Mouse (Mus musculus) heart, embryonic 15.5 days (tissue): ENCODE measurements around the gene Gpr137c. TPM values are rescaled to one million over a fixed set of nuclear protein-coding genes. Genes with fewer than 3 reads are reported as not detected.

Experiments
- ATAC-seq: fragments of 200-750 bp; cut with Nextera tagmentation; replicated peaks from 2 replicates; pipeline ENCODE4 v1.8.0; 2017; ENCODE audit warnings: low read depth, moderate TSS enrichment; ENCODE audit not compliant: insufficient number of reproducible peaks, insufficient read depth, low FRiP score
- H3K27ac ChIP-seq: fragments of 300-500 bp; sonication (generic); 2 replicates; pipeline ENCODE4 v1.5.1; 2015; ENCODE audit warnings: mild to moderate bottlenecking, inconsistent platforms
- H3K27me3 ChIP-seq: fragments of 300-500 bp; sonication (generic); 2 replicates; pipeline ENCODE4 v1.6.1; 2015; ENCODE audit warnings: inconsistent platforms
- H3K36me3 ChIP-seq: fragments of 300-500 bp; sonication (generic); 2 replicates; pipeline ENCODE4 v1.6.1; 2015; ENCODE audit warnings: mild to moderate bottlenecking, inconsistent platforms
- H3K4me1 ChIP-seq: fragments of 300-500 bp; sonication (generic); replicated peaks from 2 replicates; pipeline ENCODE4 v1.6.1; 2015; ENCODE audit warnings: inconsistent platforms
- H3K4me2 ChIP-seq: fragments of 300-500 bp; sonication (generic); 2 replicates; pipeline ENCODE4 v1.6.1; 2015; ENCODE audit warnings: inconsistent platforms, mild to moderate bottlenecking, moderate library complexity
- H3K4me3 ChIP-seq: fragments of 300-500 bp; sonication (generic); 2 replicates; pipeline ENCODE4 v1.5.1; 2015; ENCODE audit warnings: mild to moderate bottlenecking, inconsistent platforms
- H3K9ac ChIP-seq: fragments of 300-500 bp; sonication (generic); 2 replicates; pipeline ENCODE4 v1.6.1; 2015; ENCODE audit warnings: mild to moderate bottlenecking, inconsistent platforms
- H3K9me3 ChIP-seq: fragments of 300-500 bp; sonication (generic); replicated peaks from 2 replicates; pipeline ENCODE4 v1.6.1; 2016; ENCODE audit warnings: inconsistent platforms
- WGBS: fragments of 180-500 bp; shearing (Covaris S2); methylation state at CpG from one replicate; pipeline ENCODE4 v1.1.7; 2015; ENCODE audit warnings: mixed read lengths; 5-methylcytosine and 5-hydroxymethylcytosine counted together
- polyA plus RNA-seq: library from polyadenylated mRNA; unstranded; fragments of >200 nt; fragmentation: Nextera tagmentation; extraction: Ambion mirVana; gene quantifications from 2 replicates; pipeline ENCODE4 v1.2.1, GENCODE M21; 2015

The Gpr137c gene
- 3.1 TPM in 2 replicates for polyA plus RNA-seq

GRCm38 (mm10) chr14:45219281-45220089 is at the start of gene Gpr137c:
Gpr137c (plus strand) TSS chr14:45219717.
- Histone ChIP-seq H3K36me3 (no peaks in the 10 kb centered on the region), H3K9ac (peak within 1 kb of the TSS; percentile 89), H3K9me3 (no peaks in the 10 kb centered on the region), H3K4me3 (peak within 1 kb of the TSS; percentile 96), H3K4me2 (peak within 1 kb of the TSS; percentile 93), H3K4me1 (peaks cover 14% of the 10 kb centered on the region), H3K27ac (peak within 1 kb of the TSS; percentile 97), H3K27me3 (no peaks in the 10 kb centered on the region)
- ATAC-seq: peak; percentile 98
- WGBS: under 1% methylated on average over 85 of the region's 86 CpGs

- Histone ChIP-seq H3K4me2 (no peak overlapping the region), H3K36me3 (no peaks in the 10 kb centered on the region), H3K27me3 (no peaks in the 10 kb centered on the region), H3K4me3 (no peak overlapping the region), H3K9me3 (no peaks in the 10 kb centered on the region), H3K4me1 (peaks cover 13% of the 10 kb centered on the region), H3K9ac (no peak overlapping the region), H3K27ac (no peak overlapping the region)
- no peak for ATAC-seq
- 94% methylated on average over 5 of the region's 5 CpGs for WGBS
Observed at GRCm38 (mm10) chr14:45172260-45172659, 47.3 kb upstream of the Gpr137c start.

GRCm38 (mm10) chr14:45175012-45175740 is 44.3 kb upstream of the Gpr137c start:
- Histone ChIP-seq H3K4me3 (no peak overlapping the region), H3K4me1 (peaks cover 13% of the 10 kb centered on the region), H3K9me3 (no peaks in the 10 kb centered on the region), H3K9ac (no peak overlapping the region), H3K27ac (no peak overlapping the region), H3K27me3 (no peaks in the 10 kb centered on the region), H3K36me3 (no peaks in the 10 kb centered on the region), H3K4me2 (no peak overlapping the region)
- WGBS: 63% methylated on average over 14 of the region's 14 CpGs
- ATAC-seq: no peak

GRCm38 (mm10) chr14:45179186-45179585 is 40.3 kb upstream of the Gpr137c start:
- Histone ChIP-seq H3K4me3 (no peak overlapping the region), H3K9me3 (no peaks in the 10 kb centered on the region), H3K4me2 (no peak overlapping the region), H3K27me3 (no peaks in the 10 kb centered on the region), H3K36me3 (no peaks in the 10 kb centered on the region), H3K4me1 (peaks cover 11% of the 10 kb centered on the region), H3K27ac (no peak overlapping the region), H3K9ac (no peak overlapping the region)
- WGBS: 80% methylated on average over 2 of the region's 2 CpGs
- ATAC-seq: no peak

GRCm38 (mm10) chr14:45179606-45180005 is 39.9 kb upstream of the Gpr137c start:
- 74% methylated on average over 2 of the region's 2 CpGs for WGBS
- ATAC-seq: no peak

GRCm38 (mm10) chr14:45181611-45182010 is 37.9 kb upstream of the Gpr137c start:
- Histone ChIP-seq H3K9me3 (no peaks in the 10 kb centered on the region), H3K4me2 (no peak overlapping the region), H3K9ac (no peak overlapping the region), H3K27ac (no peak overlapping the region), H3K4me1 (no peaks in the 10 kb centered on the region), H3K4me3 (no peak overlapping the region), H3K27me3 (no peaks in the 10 kb centered on the region), H3K36me3 (no peaks in the 10 kb centered on the region)
- ATAC-seq: no peak; the same call in 1 of the 2 replicates
- 75% methylated on average over 4 of the region's 4 CpGs for WGBS

More at GRCm38 (mm10) chr14:45179606-45180005, 39.9 kb upstream of the Gpr137c start:
- no peaks in the 10 kb centered on the region for H3K36me3 ChIP-seq
- H3K4me1 ChIP-seq: peaks cover 7% of the 10 kb centered on the region
- H3K27ac ChIP-seq: no peak overlapping the region
- no peak overlapping the region for H3K9ac ChIP-seq
- H3K4me3 ChIP-seq: no peak overlapping the region
- no peaks in the 10 kb centered on the region for H3K27me3 ChIP-seq
- H3K9me3 ChIP-seq: no peaks in the 10 kb centered on the region
- no peak overlapping the region for H3K4me2 ChIP-seq

- H3K9ac ChIP-seq: no peak overlapping the region
- no peak overlapping the region for H3K27ac ChIP-seq
- WGBS: 81% methylated on average over 2 of the region's 2 CpGs
- no peaks in the 10 kb centered on the region for H3K9me3 ChIP-seq
- no peak overlapping the region for H3K4me2 ChIP-seq
- ATAC-seq: no peak
- no peak overlapping the region for H3K4me3 ChIP-seq
- H3K36me3 ChIP-seq: peaks cover 5% of the 10 kb centered on the region; the same call in 1 of the 2 replicates
- no peaks in the 10 kb centered on the region for H3K4me1 ChIP-seq
- no peaks in the 10 kb centered on the region for H3K27me3 ChIP-seq
Observed at GRCm38 (mm10) chr14:45190999-45191398, 28.5 kb upstream of the Gpr137c start.

- no peaks in the 10 kb centered on the region for H3K9me3 ChIP-seq
- H3K27me3 ChIP-seq: no peaks in the 10 kb centered on the region
- H3K27ac ChIP-seq: no peak overlapping the region
- no peak overlapping the region for H3K9ac ChIP-seq
- no peak overlapping the region for H3K4me2 ChIP-seq
- no peaks in the 10 kb centered on the region for H3K36me3 ChIP-seq
- H3K4me1 ChIP-seq: no peaks in the 10 kb centered on the region
- H3K4me3 ChIP-seq: no peak overlapping the region
- no peak for ATAC-seq
Observed at GRCm38 (mm10) chr14:45200607-45201006, 18.9 kb upstream of the Gpr137c start.

- Histone ChIP-seq H3K27ac (no peak overlapping the region), H3K36me3 (peaks cover 4% of the 10 kb centered on the region; the same call in 1 of the 2 replicates), H3K9ac (no peak overlapping the region), H3K4me2 (no peak overlapping the region), H3K4me3 (no peak overlapping the region), H3K9me3 (no peaks in the 10 kb centered on the region), H3K4me1 (no peaks in the 10 kb centered on the region), H3K27me3 (no peaks in the 10 kb centered on the region)
- 79% methylated on average over 4 of the region's 4 CpGs for WGBS
- no peak for ATAC-seq
Observed at GRCm38 (mm10) chr14:45210683-45211082, 8.8 kb upstream of the Gpr137c start.

- H3K4me3 ChIP-seq: no peak overlapping the region
- no peaks in the 10 kb centered on the region for H3K4me1 ChIP-seq
- no peak overlapping the region for H3K4me2 ChIP-seq
- H3K27me3 ChIP-seq: no peaks in the 10 kb centered on the region
- H3K36me3 ChIP-seq: peaks cover 4% of the 10 kb centered on the region; the same call in 1 of the 2 replicates
- H3K9ac ChIP-seq: no peak overlapping the region
- 86% methylated on average over 1 of the region's 1 CpGs for WGBS
- no peak overlapping the region for H3K27ac ChIP-seq
- no peaks in the 10 kb centered on the region for H3K9me3 ChIP-seq
- no peak for ATAC-seq
Observed at GRCm38 (mm10) chr14:45211431-45211830, 8.1 kb upstream of the Gpr137c start.

GRCm38 (mm10) chr14:45216711-45217340 is 2.7 kb upstream of the Gpr137c start:
- no peak for ATAC-seq
- H3K27ac ChIP-seq: no peak overlapping the region
- no peaks in the 10 kb centered on the region for H3K36me3 ChIP-seq
- H3K9me3 ChIP-seq: no peaks in the 10 kb centered on the region
- H3K4me3 ChIP-seq: no peak overlapping the region
- H3K4me1 ChIP-seq: peaks cover 14% of the 10 kb centered on the region
- H3K27me3 ChIP-seq: no peaks in the 10 kb centered on the region
- 91% methylated on average over 9 of the region's 9 CpGs for WGBS
- H3K9ac ChIP-seq: no peak overlapping the region
- no peak overlapping the region for H3K4me2 ChIP-seq
